Mouse (Mus musculus) embryonic fibroblast, embryonic 13.5 days (primary cell): ENCODE data around the gene Glrx5. TPM values are rescaled to one million over a fixed set of nuclear protein-coding genes. Genes with fewer than 3 reads are reported as not detected.

Experiments used
- H3K27ac ChIP-seq: 2 replicates; pipeline ENCODE4 v1.5.1; 2012; ENCODE audit warnings: low read length, control low read depth, inconsistent platforms; ENCODE audit not compliant: insufficient read depth
- H3K4me1 ChIP-seq: 2 replicates; pipeline ENCODE4 v1.6.1; 2011; ENCODE audit warnings: low read length; ENCODE audit not compliant: control insufficient read depth, insufficient read depth
- H3K4me3 ChIP-seq: 2 replicates; pipeline ENCODE4 v1.5.1; 2011; ENCODE audit warnings: mild to moderate bottlenecking, control low read depth, low read length; ENCODE audit not compliant: insufficient read depth
- CTCF ChIP-seq: IDR thresholded peaks from 2 replicates; pipeline ENCODE4 v1.5.1; 2011; ENCODE audit warnings: mild to moderate bottlenecking, control low read depth, low read length, moderate library complexity, borderline replicate concordance; ENCODE audit not compliant: insufficient read depth
- POLR2A ChIP-seq: IDR thresholded peaks from 2 replicates; pipeline ENCODE4 v1.6.1; 2011; ENCODE audit warnings: low read depth, mild to moderate bottlenecking, control low read depth, low read length, moderate library complexity
- polyA plus RNA-seq: library from polyadenylated mRNA; stranded (reverse); fragments of >200 nt; gene quantifications from 2 replicates; pipeline ENCODE4 v1.2.4, GENCODE M21; 2011; ENCODE audit warnings: low read depth; ENCODE audit not compliant: missing spikeins, insufficient read length

Gene Glrx5
- polyA plus RNA-seq, 1 experiment, result 37.6 TPM

DNA sequence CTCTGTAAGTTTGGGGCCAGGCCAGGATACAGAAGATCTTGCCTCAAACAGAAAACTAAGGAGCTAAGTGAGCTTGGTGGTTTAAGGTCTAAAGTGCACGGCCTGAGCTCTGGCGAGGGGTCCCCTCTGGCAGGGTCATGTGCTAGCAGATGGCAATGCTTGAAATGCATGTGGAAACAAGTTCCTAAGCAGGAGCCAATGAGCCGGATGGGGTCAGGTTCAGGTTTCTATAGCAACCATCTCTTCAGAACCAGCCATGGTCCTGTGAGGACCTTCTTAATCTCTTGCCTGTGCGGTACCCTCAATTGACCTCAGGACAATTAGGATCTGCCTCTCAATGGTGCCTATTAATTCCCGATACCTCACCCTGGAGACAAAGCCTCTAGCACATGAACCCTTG is 56.7 kb downstream of the Glrx5 start:
- Histone ChIP-seq H3K4me1 (no peaks in the 10 kb centered on the region), H3K4me3 (no peak overlapping the region), H3K27ac (no peak overlapping the region)
- TF ChIP-seq CTCF (no peak), POLR2A (no peak)

GRCm38 (mm10) chr12:105091604-105092003 is 59.1 kb downstream of the Glrx5 start:
- Histone ChIP-seq H3K27ac (no peak overlapping the region), H3K4me3 (no peak overlapping the region), H3K4me1 (no peaks in the 10 kb centered on the region)
- TF ChIP-seq POLR2A, result no peak
- TF ChIP-seq CTCF, result no peak

Other genes with a start within 250 kb of the Glrx5 start
- 6.4 and 8.5 TPM in 2 replicates for gene Clmn, start 167.6 kb upstream of the Glrx5 start, polyA plus RNA-seq
- gene Syne3, start 22.9 kb upstream of the Glrx5 start, polyA plus RNA-seq, result 13.6 and 15.9 TPM in 2 replicates
- not detected in 2 replicates for gene Tcl1b2, start 113.3 kb downstream of the Glrx5 start, polyA plus RNA-seq
- not detected in 2 replicates for gene Tcl1b1, start 127.0 kb downstream of the Glrx5 start, polyA plus RNA-seq
- not detected in 2 replicates for gene Tcl1b5, start 143.7 kb downstream of the Glrx5 start, polyA plus RNA-seq
- gene Tcl1b3, start 158.4 kb downstream of the Glrx5 start, polyA plus RNA-seq, result not detected in 2 replicates
- gene Tcl1b4, start 169.3 kb downstream of the Glrx5 start, polyA plus RNA-seq, result not detected in 2 replicates
- gene Tcl1, start 190.1 kb downstream of the Glrx5 start, polyA plus RNA-seq, result not detected in 2 replicates